Mouse (Mus musculus) cerebellum, adult 11-12 months (tissue): ENCODE results near the gene Wdr59.

Experiments
- DNase-seq: peaks from one replicate; pipeline ENCODE4 v3.0.0; 2022

Wdr59 gene

DNA sequence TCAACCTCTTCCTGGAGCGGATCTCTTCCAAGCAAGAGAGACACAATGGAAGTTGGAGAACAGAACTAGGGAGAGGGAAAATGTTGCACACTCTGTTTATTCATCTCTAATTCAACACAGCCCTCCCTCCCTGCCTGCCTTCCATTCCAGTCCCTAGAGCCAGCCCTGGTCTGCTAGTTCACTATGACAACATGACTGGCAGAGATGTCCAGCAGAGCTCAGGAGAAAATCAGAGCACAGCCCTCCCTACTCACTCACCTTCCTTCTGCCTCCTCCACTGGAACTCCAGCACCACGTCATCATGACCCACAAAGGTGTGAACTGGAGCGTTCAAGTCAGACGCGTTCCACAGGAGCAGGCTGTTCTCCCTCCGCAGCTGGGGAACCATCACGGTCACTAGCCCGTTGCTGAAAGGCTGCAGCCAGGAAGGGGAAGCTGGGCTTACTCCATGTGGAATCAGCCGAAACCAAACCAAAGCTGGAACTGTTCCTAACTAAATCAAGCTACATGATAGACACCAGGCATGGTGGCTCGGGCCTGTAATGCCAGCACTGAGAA is 31.8 kb downstream of the Wdr59 start:
- DNase-seq: no peak

DNA sequence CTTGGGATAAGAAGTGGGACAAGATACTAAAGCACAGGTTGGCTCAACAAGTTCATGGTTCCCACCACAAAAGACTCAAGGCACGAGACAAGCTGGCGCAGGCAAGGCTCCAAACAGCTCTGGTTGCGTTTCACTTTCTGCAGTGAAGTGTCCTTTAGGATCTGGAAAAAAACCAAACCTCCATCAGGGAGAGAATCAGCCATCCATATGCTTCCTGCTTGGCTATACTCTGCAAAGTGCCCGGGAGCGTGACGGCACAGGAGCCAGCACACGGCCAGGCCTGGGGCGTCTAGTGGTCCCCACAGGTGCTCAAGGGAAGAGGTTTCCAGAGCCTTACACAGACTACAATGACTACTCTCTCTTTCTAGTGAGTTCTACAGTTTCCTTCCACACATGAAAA is 41.2 kb downstream of the Wdr59 start:
- no peak for DNase-seq

DNA sequence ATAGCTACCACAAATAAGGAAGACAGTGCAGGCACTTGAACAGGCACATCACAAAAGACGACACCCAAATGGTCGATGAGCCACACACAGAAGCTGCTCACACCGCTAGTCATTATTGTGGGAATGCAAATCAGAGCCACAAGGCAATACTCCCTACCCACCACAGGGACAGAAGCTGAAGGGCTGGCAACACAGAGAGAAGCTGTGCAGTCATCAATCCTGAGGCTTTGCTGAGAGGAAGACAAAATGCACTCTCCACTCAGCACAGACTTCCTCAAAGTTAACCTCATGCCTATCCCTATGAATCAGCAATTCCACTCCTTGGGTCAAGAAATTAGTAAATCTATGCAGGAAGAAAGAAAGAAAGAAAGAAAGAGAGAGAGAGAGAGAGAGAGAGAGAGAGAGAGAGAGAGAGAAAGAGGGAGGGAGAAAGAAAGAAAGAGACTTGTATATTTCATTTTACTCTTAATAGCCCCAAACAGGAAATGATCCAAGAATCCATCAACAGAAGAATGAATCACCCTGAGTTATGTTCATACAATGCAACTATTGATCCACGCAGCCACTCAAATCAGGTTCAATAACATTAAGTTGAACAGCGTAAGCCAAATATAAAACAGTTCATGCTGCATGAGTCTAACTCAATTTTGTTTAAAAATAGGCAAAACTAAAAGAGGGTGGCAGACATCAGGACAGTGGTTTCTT is 44.0 kb downstream of the Wdr59 start:
- DNase-seq: no peak

DNA sequence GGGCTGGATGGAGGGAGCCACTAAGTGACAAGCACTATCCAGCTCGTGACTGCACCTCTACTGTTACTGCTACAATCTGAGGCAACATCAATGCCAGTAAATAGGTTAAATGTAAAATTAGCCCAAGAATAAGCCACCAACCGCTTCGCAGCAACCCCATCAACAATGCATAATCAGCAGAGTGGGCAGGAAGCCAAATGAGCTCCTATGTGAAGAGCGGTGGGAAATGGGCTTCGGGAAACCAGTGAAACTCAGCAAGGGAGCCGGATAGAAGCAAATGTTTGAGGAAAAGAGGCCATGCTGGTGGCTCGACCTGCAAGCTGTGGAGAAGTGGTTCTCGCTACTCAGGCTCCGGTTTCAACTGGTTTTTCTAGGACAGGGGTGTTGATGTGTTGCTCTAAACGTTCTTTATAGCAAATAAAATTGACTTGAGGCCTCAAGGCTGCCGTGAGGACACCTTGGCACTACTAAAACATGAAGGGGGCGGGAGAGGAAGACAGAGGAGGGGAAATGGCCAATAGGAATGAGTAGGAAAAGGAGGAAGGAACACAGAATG is 50.3 kb downstream of the Wdr59 start:
- no peak for DNase-seq

DNA sequence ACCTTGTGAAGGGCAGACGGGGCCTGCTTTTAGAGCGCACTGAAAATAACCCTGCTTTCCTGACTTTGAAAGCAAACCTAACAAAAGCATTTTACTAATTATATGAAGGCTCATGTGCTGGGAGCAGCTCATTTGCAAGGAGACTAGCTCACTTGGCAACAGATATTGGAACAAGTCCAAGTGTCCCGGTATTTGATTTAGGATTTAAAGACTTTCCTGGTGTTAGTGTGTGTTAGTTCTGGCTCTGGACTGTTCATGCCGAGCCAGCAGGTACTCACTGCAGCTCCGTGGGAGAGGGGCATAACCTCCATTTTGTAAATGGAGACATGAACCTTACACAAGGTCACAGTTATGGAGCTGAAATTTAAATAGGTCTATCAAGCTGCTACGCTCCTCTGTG is 52.9 kb downstream of the Wdr59 start:
- DNase-seq: no peak

DNA sequence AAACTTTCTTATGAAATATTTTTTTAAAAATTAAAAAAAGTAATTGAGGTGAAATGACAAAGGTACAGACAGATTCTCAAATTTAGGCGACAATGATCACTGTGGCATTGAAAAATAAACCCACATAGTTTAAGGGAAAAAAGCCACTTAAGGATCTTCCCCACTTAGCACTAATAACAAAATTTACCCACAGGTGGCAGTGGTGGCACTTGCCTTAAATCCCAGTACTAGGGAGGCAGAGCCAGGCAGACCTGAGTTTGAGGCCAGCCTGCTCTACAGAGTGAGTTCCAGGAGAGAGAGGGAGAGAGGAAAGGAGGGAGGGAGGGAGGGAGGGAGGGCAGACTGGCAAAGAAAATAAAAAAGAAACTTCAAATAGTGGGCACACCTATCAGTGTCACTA is 56.6 kb downstream of the Wdr59 start:
- no peak for DNase-seq

DNA sequence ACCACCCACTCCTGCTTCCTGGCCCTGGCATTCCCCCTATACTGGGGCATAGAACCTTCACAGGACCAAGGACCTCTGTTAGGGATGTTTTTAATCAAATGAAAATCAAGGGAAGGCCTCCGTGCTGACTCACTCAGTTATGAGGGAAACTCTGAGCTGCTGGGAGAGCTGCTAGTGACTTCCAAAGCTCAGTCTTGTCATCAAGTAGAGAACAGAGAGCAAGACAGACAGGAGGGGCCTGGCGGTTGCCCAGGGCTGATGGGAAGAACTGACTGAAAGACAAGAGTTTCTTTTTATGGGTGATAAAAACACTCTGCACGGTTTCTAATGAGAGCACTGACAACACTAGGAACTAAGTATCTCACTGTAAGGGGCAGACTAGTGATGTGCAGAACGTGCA is 57.4 kb downstream of the Wdr59 start:
- DNase-seq: no peak

DNA sequence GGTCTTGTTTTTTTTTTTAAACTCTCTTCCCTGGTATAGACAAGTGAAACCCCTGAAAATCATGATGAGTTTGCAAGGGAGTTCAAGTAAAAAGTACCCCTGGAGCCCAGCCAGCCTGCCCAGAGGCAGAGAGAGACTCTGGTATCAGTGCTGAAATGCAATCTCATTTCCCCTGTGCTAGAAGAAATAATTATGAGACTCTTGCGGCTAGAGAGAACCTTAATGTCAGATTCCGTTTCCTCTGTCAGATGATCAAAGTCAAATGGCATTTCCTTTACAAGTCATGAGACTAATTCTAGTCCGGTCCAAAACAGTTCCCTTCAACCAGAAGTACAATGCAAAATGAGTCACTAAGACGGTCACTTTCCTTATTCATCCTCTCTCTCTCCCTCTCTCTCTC is 72.2 kb downstream of the Wdr59 start:
- no peak for DNase-seq

DNA sequence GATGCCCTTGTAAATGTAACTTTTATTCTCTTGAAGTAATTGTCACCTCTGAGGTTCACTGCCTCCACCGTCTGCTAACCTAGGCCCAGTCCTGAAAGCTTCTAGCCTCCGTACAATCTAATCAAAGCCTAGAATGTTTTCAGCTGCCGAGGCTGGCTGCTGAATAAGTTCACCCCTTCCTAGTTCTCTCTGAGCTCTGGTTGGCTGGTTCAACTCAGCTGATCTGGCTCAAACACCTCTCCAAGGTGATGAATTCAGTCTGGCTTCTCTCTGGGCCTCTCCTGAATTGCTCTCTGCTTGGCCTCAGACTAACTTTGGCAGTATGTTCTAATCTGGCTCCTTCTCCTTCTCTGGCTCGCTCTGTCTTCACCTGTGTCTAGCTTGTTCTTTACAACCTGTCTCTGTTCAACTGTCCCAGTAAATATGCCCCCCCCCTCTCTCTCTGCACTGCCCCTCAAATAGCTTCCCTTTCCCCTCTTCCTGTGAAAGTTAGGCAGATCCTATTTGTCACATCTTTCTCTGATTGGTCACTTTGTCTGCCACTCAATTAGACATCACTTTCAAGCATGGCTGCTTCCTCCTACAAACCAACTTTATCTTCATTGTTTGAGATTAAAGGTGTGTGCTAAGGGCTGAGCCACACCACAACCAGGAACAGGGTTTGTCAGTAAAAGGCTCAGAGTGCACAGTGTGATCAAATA is 75.8 kb downstream of the Wdr59 start:
- no peak for DNase-seq

DNA sequence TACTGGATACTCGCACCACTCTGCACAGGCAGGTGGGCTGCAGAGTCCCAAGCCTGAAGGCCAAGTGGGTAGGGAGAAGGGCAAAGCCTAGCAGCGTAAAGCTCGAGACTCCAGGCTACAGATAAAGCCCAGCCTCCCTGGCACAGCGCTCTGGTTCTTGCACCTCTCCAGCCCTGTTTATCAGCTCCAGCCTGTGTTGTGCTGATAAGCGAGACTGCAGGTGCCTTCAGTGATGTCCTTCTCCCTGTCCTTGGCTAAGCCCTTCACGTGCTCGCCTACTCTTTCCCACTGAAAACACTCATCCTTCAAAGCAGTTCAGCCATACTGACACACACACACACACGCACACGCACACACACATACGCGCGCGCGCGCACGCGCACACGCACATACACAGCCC is 76.3 kb downstream of the Wdr59 start:
- no peak for DNase-seq

DNA sequence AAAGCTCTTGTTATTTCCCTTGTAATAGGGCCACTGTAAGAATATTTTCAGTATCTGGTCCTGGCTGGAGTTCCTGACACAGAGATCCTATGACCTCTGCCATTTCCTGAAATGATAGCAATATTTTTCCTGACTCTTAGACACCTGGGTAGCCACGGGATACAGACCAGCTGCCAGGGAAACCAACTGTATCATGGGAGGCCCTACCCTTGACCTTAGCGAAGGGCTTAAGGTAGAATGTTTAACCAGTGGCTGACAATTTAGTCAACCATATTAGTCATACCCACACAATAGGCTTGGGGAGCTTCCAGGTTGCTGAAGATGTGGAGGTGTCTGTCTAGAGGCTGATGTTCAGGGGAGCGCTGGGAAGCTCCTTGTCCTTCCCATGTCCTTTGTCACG is 77.6 kb downstream of the Wdr59 start:
- no peak for DNase-seq

DNA sequence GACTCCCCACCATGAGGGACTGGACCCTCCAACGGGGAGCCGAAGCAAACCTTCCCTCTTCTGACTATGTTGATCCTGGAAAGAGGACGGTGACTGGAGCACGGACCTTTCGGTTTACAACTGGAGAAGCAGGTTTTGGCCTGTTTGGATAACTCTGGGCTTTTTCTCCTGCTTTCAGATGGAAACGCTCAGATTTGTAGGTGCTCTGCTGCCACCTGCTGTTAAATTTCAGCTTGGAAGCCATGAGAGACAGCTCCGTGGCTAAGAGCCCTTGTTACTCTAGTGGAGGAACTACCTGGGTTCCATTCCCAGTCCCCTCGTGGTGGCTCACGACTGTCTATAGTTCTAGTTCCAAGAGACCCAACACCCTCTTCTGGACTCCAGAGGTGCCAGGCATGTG is 82.7 kb downstream of the Wdr59 start:
- DNase-seq: peak; percentile 70

DNA sequence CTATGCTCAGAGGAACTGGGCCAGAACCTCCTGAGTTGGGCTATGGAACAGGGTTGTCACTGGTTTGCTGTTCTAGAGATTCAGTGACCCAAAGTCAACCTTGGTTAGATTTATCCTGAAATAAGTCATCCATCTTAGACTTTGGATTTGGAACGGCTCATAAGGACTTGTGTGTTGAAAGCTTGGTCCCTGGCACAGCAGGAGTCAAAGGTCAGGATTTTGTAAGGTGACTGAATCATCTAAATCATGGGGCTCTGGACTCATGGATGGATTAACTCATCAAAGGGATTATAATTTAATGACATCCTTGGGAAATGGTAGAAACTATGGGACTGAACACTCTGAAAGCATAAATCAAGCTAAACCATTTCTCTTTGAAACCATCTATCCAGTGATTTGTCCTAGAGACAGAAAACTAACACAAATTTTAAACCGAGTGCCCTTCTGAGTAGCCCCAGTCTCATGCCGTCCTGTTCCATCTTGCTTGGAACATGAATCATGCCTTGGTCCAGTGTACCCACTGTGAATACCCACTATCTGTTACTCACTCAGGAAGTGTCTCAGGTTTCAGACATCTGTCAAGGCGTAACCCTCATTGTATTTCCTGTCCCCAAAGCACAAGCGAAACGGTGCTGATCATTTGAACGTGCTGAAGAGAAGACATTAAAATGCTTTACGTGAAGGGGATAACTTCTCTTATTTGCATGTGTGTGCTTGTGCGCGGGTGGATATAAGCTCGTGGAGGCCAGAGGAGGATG is 86.6 kb downstream of the Wdr59 start:
- DNase-seq: no peak

DNA sequence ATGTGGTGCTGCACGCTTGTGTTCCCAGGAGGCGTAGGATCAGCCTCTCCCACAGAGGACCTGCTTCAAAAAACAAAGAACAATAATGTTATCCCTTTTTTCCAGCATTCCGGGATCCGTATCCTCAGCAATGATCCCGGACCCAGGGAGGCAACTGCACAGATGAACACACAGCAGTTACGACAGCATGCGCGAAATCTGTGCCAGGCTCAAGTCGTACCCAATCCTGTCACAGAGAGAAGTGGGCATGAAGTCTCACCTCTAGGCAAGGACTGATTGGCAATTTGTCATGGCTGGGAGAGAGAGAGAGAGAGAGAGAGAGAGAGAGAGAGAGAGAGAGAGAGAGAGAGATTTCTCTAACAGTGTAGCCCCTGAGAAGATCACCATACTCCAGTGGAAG is 97.2 kb downstream of the Wdr59 start:
- DNase-seq: peak; percentile 92

DNA sequence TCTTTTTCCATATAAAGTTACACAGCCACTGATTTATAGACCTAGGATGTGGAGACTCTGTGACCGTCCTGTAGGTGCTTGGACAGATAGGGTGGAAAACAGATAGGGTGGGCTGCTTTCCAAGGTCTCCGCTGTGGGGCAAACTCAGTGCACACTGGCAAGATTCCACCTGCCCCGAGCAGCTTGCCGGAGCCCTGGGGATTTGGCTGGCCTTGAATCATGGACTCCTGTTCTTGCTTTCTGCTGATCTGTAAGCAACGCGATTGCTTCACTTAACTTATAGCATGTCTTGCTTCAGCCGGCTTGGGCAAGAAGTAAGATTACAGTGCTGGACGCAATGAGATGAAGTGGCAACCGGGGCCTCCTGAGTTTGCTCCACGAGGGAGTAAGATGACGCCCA is 97.7 kb downstream of the Wdr59 start:
- DNase-seq: peak; percentile 90

DNA sequence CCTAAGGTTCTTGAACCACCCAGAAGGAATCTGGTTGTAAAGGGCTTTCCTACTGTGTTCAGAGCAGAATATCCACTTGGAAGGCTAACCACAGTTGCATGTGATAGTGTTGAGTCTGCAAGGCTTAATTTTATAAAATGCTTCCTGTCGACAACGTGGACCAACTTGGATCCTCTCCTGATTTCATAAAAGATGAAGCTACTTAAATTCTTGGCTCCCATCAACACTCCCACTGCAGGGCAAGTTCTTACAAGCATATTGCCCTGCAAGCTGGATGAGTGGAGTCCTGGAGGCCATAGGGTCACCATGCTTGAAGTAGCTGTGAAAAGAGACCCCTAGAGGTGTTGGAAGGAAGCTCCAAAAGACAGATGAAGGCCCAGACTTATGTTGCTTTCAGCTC is 99.3 kb downstream of the Wdr59 start:
- no peak for DNase-seq

DNA sequence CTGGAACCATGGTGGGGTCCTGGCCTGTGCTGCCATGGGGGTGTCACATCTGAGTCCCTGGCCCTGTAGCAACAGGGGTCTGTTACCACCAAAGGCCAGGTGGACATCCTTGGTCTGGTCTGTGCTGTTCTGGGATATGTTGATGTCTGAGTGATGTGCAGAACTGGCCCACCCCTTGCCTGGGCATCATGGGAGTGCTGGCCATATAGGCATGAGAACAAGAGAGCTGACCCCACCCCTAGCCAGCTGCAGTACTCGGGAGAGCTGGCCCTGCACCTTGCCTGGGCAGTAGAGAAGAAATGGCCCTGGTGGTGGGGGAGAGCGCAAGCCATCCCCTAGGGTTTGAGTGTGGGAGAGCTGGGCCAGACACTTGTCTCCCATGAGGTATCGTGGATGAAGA is 102.7 kb downstream of the Wdr59 start:
- DNase-seq: no peak

DNA sequence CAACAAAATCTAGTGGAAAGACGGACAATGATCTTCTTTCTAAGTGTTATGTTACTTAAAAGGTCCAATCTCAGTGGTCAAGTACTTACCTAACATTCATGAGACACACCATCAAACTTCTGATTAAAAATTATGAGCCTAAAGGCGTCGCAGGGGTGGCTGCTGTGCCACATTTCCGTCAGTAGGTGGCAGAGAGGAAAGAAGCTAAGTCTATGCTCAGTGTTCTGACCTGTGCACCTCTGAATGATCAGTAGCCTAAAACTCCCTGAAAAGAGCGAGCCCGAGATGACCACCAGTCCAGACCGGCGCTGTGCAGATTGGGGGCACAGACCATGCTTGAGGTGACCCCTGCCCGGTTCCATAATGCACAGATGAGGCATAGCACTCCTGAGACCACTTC is 103.3 kb downstream of the Wdr59 start:
- DNase-seq: peak; percentile 42

DNA sequence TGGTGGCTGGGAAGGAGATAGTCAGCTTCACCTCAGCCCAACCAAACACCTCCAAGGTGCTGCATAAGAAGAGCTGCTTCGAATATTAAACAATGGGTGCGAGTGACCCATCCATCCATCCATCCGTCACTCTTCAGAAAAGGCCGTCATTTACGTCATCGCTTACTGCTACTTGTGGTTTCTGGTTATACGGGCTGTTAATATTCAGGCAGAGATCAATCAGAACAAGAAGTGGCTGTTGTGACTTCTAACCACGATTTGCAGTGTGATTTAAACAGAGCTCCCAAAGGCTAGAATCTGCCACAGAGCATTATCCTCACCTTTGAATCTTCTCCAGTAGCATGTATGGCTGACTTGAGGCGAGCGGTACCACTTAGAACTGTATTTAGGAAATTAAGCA is 104.7 kb downstream of the Wdr59 start:
- DNase-seq: no peak

DNA sequence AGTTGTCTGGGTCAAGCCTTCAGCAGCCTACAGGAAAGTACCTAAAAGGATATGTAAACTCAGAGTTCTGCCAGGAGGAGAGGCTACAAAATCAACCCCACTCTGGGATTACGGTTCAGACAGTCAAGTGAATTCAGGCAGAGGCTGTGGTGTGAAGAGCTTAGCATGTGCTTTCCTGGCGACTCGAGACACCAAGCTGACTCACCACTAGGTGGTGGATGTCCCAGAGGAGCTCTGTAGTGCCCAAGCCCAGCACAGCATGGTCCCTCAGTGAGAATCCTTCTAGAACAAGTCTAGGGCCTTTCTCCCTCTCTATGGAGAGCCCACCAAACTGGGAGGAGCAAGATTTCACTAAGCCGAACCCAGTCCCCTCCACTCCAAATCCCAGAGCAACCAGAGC is 118.5 kb downstream of the Wdr59 start:
- DNase-seq: no peak
